Mouse (Mus musculus): ENCODE measurements around the gene Pink1.
A peak's percentile ranks its signal among the peaks of the same experiment; 100 is the strongest.
"Not testable (repeated sequence)": the region's sequence is repeated elsewhere in the genome, so short reads cannot be mapped to it uniquely, and the experiment has no call there.

Gene Pink1

DNA sequence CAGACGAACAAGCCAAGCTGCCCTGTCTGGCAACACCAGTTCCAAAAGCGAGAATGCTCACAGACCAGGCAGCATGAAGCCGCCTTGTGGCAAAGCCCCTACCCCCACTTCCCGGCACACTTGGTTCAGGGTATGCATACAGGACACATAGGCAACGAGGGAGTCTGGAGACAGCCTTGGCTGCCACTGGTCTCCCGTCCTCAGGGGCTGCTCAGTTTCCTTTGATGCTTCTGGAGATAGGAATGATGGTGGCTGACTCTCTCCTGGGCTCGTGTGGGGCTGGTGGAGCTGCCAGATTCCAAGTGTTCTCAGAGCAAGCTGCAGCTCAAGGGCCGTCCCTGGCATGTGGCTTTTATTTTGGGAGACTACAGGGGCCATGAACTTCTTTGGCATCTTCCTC is 15.3 kb upstream of the Pink1 start:
- no peak for DNase-seq

GRCm38 (mm10) chr4:138339963-138340362 is 13.9 kb upstream of the Pink1 start:
- DNase-seq: peak; percentile 24 to 26

DNA sequence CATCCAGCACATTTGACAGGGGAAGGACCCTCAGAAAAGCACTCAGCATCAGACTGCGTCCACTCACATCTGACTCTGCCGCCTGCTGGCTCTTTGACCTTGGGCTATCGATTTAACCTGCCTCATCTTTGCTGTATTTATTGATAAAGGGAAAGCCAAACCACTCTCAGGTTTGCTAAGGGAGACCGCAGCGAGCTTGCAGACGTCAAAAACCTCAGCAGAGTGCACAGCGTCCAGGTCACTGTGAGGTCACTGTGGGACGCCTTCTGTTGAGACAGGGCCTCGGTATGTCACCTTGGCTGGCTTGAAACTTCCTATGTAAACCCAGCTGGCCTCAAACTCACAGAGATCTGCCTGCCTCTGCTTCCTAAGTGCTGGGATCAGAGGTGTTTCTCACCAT is 11.2 kb upstream of the Pink1 start:
- no peak for DNase-seq

DNA sequence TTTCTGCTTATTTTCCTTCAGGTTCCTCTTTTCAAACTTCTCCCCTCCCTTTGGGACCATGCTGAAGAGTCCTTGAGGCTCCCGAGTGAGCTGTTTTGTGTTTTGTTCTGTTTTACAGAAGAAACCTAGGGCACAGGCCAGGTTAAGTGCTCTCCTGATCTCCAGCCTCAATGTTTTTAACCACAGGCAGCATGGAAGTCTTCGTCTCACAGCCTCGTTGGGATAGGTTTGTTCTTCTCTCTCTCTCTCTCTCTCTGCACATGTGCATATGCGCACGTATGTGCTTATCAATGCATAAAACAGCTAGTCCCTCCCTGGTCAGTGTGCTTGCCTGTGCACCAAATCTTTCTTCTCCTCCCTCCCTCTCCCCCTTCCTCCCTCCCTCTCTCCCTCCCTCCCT is 10.8 kb upstream of the Pink1 start:
- no peak for DNase-seq

- DNase-seq: no peak
These were observed 9.5 kb upstream of the Pink1 start for GRCm38 (mm10) chr4:138335648-138336047.

DNA sequence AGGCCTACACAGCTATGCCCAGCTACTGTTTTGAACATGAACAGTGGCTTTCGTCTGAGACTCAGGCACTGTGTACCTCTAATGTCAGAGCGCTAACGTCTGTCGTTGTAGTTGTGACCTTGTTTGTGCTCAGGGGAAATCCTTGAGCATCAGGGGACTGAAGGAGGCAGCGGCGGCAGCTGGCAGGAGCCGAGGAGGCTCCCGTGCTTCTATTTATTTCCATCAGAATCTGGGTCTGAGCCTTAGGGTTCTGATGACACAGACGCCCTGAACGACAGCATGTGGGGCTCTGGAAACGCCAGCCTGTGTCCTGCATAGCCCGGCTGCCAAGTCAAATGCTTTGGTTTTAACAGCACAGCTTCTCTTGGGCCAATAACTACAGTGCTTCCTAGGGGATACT is 8.9 kb upstream of the Pink1 start:
- no peak for DNase-seq

DNA sequence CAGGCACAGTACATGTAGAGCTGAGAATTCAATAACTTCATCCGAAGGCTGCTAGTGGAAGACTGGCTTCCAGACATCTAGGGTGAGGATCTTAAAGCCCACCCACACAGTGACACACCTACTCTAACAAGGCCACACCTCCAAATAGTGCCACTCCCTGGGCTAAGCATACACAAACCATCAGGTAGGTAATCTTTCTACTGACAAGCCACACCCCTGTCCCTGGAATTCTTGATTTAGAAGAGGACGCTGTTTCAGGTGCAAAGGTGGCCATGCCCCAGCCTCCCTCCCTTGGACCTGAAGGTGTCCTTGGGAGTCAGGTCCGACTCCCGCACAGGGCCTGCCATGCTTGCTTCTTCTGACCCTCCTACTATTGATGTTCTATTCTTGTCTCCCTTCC is 7.0 kb upstream of the Pink1 start:
- no peak for DNase-seq

- no peak for DNase-seq
These were observed 5.5 kb upstream of the Pink1 start for GRCm38 (mm10) chr4:138331647-138332046.

DNA sequence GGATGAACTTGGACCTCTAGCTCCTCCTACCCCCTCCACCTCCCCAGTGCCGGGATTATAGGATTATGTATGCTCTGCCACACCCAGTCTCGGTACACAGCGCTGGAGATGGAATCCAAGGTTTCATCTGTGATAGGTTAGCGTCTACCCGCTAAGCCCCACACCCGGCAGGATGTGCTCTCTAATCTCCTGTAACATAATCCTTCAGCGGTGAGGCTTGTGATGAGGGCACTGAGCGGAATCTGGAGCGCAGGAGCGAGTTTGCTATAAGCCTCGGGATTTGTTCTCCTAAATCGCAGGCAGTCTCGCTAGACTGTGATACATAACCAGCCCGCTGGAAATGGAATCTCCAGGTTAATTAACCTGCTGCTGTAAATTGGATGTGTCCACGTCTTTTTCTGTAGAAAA is 4.2 kb upstream of the Pink1 start:
- no peak for DNase-seq

DNA sequence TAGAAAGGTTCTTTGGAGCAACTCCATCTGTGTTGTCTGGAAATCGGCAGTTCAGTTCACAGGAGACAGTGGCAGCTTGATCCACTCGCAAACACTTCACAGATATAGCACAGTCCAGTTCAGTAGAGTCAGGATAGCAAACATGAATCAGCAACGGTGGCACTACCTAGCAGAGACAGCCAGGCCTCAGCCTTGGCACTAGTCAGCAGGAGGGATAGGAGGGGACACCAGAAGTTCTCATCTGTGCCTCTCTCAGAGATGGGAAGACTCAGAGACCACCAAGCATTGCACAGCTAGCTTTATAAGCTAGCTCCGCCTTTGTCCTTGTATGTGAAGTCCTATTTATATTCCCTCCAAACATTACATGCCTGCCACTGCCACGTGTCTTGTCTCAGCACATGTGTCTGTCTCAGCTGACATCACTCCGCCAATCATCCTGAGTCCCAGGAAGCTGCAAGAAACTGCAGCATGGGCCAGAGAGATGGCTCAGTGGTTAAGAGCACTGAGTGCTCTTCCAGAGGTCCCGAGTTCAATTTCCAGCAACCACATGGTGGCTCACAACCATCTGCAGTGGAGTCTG is 1.9 kb upstream of the Pink1 start:
- no peak for DNase-seq

DNA sequence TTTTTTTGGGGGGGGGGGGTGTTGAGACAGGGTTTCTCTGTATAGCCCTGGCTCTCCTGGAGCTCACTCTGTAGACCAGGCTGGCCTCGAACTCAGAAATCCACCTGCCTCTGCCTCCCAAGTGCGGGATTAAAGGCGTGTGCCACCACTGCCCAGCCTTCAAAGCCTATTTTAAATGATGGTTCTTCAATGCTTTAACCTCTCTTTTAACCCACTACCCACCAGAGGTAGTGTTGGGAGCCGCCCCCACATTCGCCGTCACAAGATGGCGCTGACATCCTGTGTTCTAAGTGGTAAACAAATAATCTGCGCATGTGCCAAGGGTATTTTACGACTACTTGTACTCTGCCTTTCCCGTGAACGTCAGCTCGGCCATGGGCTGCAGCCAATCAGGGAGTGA is 1.0 kb upstream of the Pink1 start:
- DNase-seq: not testable (repeated sequence)

GRCm38 (mm10) chr4:138325466-138326076 is 536 bp downstream of the Pink1 start:
- DNase-seq: peak; percentile 90 to 91

- no peak for DNase-seq
These were observed 1.7 kb downstream of the Pink1 start for GRCm38 (mm10) chr4:138324451-138324850.

- no peak for DNase-seq
These were observed 2.4 kb downstream of the Pink1 start for GRCm38 (mm10) chr4:138323753-138324152.

- DNase-seq: no peak
These were observed 3.4 kb downstream of the Pink1 start for GRCm38 (mm10) chr4:138322692-138323091.

GRCm38 (mm10) chr4:138321488-138321887 is 4.6 kb downstream of the Pink1 start:
- no peak for DNase-seq

- DNase-seq: no peak
These were observed 5.4 kb downstream of the Pink1 start for GRCm38 (mm10) chr4:138320711-138321110.

DNA sequence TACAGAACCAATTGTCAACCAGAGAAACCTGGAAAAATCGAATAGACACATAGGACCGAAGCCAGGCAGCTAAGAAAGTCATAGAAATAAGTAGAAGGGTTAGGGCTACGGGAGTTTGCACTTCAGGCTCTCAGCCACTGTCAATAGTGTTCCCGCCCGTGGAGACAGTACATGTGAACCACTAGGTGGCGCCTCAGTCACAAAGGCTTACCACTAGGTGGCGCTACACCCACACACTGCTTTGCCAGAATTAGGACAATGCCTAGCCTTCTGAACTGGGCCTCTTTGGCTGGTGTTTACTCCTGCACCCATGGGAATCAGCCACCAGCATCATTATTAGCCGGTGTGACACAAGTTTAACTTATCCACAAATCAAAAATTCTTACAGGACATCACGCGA is 6.6 kb downstream of the Pink1 start:
- peak; percentile 70 to 74 for DNase-seq

DNA sequence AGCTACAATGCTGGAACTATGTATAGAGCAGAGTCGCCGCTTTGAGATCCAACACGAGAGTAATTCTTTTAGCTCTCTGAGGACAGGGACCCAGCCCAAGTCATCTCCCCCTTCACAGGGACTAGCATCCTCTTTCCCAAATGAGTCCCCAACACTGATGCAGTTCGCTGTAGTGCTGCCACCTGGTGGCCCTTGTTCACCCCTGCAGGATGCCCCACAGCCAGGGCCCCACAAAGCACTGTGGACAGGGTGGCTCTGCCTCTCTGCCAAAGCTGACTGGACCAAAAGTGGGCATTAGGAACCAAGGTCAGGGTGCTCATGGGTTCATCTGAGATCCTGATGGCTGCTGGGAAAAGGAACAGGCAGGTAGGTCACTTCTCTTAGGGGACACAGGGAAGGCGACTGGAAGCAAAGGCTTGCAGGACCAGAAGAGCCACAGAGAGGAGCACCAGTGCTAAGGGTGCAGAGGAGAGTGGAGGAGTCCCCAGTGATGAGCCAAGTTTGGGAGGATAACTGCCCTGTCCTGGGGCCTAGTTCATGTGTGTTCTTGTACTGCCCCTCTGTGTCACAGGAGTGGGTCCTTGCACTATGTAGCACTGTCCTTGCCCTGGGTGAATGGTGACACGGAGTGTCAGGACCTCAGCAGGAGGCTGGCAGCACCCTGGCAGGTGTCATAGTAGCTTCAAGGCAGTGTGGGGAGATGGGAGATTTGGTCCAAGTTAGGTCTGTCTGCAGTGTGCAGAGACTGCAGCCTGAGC is 7.4 kb downstream of the Pink1 start:
- DNase-seq: peak; percentile 44 to 49

- no peak for DNase-seq
These were observed 9.7 kb downstream of the Pink1 start for GRCm38 (mm10) chr4:138316369-138316768.

DNA sequence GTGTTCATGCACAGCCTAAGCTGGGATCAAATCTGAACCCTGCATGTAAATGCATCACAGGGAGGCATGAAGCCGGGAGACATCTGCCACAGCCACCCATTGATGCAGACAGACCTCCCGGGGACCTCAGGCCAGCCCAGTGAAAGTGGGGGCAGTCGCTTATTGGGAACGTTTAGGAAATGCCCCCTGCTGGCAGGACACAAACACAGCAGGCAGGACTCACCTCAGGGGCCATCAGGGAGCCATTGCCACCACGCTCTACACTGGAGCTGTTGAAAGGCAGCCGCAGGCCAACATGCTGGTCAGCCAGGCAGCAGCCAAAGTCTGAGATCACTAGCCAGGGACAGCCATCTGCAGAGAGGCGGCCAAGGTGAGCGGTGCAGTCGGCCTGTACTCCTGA is 10.3 kb downstream of the Pink1 start:
- peak in 1 of 2 experiments; percentile 23 for DNase-seq

- no peak for DNase-seq
These were observed 12.3 kb downstream of the Pink1 start for GRCm38 (mm10) chr4:138313795-138314194.

GRCm38 (mm10) chr4:138313021-138313420 is 13.1 kb downstream of the Pink1 start:
- DNase-seq: no peak

- no peak for DNase-seq
These were observed 14.0 kb downstream of the Pink1 start for GRCm38 (mm10) chr4:138312105-138312504.

Measured in thymus, postnatal 36 days (tissue).